Mouse (Mus musculus): ENCODE data around the gene Cep72.

- TF ChIP-seq JUN (IDR thresholded peaks at IDR 0.05; ENCODE audit: insufficient read depth, low read depth, low read length) (no peak), ZKSCAN1 (IDR thresholded peaks at IDR 0.05; ENCODE audit: borderline replicate concordance, low read depth, low read length) (no peak), POLR2A (IDR thresholded peaks at IDR 0.05; ENCODE audit: low read depth, low read length) (no peak), CTCF (conservative IDR thresholded peaks at IDR 0.05 in 1 of 2, IDR thresholded peaks at IDR 0.05 in 1 of 2; ENCODE audit: low read depth in 2 of 2, low read length in 2 of 2) (no peak), CHD1 (IDR thresholded peaks at IDR 0.05; ENCODE audit: low read depth, low read length) (no peak), ZC3H11A (IDR thresholded peaks at IDR 0.05; ENCODE audit: low read depth, low read length) (no peak), NRF1 (IDR thresholded peaks at IDR 0.05; ENCODE audit: low read depth, low read length) (peak; percentile 54), MAX (IDR thresholded peaks at IDR 0.05; ENCODE audit: low read length) (no peak)
Observed at GRCm38 (mm10) chr13:74008948-74009718, 53.0 kb downstream of the Cep72 start, which contains the start of gene Tppp.
